Mouse (Mus musculus): Measurements from ENCODE around the gene Usp27x. TPM values are rescaled to one million over a fixed set of nuclear protein-coding genes. Genes with fewer than 3 reads are reported as not detected.

Gene Usp27x
- polyA plus RNA-seq, 1 experiment from 2014 or later: 0.07 TPM

DNA sequence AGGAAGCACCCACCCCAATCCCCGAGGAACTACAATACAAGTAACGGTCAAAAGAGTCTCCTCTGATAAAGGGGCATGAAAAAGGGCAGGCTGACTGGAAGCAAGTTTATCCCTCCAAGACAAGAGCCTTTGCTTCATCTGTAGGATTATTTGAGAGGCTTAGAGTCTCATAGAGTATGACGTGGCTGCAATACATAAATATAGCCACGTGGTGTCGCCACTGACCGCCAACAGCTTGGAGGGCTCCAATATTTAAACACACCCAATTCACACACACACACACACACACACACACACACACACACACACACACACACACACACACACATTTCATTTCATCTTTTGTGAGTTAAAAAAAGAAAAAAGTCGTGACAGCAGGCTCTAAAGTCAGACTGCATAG lies 53.3 kb downstream of the Usp27x start:
- no peak overlapping the region for H3K9ac ChIP-seq
- WGBS (ENCODE audit: insufficient replicate concordance): 4% methylated on average over 7 of the region's 7 CpGs

More for the DNA sequence above, 53.3 kb downstream of the Usp27x start:
- Histone ChIP-seq H3K36me3 (replicated peaks) (no peaks in the 10 kb centered on the region), H3K4me2 (no peak overlapping the region), H3K4me1 (replicated peaks) (no peaks in the 10 kb centered on the region), H3K27ac (replicated peaks) (no peak overlapping the region), H3K9me3 (replicated peaks) (no peaks in the 10 kb centered on the region), H3K4me3 (replicated peaks) (no peak overlapping the region), H3K27me3 (no peaks in the 10 kb centered on the region)
- no peak for ATAC-seq (ENCODE audit: insufficient read depth)

Other genes with a start within 250 kb of the Usp27x start
- 2.8 and 3.3 TPM in 2 replicates for gene Clcn5, start 56.5 kb downstream of the Usp27x start, polyA plus RNA-seq (2015; fragmentation: Nextera tagmentation; extraction: Ambion mirVana)
- 0.02 and 0.23 TPM in 2 replicates for gene Foxp3, start 197.8 kb upstream of the Usp27x start, polyA plus RNA-seq (2015; fragmentation: Nextera tagmentation; extraction: Ambion mirVana)
- 0.06 and 0.21 TPM in 2 replicates for gene Ppp1r3f, start 198.5 kb upstream of the Usp27x start, polyA plus RNA-seq (2015; fragmentation: Nextera tagmentation; extraction: Ambion mirVana)
- 18.0 and 19.8 TPM in 2 replicates for gene Ccdc22, start 229.7 kb upstream of the Usp27x start, polyA plus RNA-seq (2015; fragmentation: Nextera tagmentation; extraction: Ambion mirVana)
- gene Cacna1f, start 231.3 kb upstream of the Usp27x start, polyA plus RNA-seq (2015; fragmentation: Nextera tagmentation; extraction: Ambion mirVana): 0.07 and 0.09 TPM in 2 replicates